Mouse (Mus musculus) adrenal gland, postnatal 14 days (tissue): ENCODE measurements around the gene Usp32. TPM values are rescaled to one million over a fixed set of nuclear protein-coding genes. Genes with fewer than 3 reads are reported as not detected.

Source experiments
- DNase-seq: peaks from one replicate; pipeline ENCODE4 v3.0.0; 2021; ENCODE audit warnings: mixed read lengths
- total RNA-seq: library from RNA; stranded (reverse); gene quantifications from 2 replicates; pipeline ENCODE4 v1.2.3, GENCODE M21; 2021

Usp32 gene
- total RNA-seq, 1 experiment from 2014 or later, result 37.5 TPM

DNA sequence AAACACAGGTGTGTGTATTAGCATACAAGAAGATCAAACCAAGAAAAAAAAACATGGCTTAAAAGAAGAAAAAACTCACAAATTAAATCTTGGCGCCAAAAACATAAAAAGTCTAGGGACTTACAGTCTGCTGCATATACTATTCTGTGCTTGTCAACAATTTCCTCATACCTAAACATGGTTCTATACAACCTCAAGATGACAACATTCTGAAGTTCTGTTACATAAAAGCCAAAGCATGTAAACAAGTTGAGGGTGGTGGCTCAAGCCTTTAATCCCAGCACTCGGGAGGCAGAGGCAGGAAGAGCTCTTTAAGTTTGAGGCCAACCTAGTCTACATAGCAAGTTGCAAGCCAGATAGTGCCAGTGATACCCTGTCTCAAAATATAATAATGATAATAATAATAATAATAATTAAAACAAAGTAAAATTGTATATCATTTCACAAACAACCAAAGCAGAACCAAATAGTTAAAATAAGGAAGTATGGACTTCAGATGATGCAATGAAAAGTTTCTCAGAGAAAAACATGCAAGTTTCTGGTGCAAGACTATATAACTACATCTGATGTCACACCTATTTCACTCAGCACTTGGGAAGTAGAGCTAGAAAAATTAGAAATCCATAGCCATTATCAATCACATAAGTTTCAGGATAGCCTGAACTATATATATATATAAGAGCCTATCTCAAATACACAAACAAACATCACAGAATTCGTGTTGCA is 16.5 kb downstream of the Usp32 start:
- DNase-seq, result no peak

DNA sequence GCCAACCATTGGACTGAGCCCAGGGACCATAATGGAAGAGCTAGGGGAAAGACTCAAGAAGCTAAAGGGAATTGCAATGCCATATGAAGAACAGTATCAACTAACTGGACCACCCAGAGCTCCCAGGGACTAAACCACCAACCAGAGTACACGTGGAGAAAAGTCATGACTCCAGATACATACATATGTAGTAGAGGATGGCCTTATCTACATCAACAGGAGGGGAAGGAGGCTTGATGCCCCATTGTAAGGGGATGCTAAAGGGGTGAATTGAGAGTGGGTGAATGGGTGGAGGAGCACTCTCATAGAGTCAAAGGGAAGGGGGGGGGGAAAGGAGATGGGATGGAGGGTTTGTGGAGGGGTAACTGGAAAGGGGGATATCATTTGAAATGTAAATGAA is 17.9 kb downstream of the Usp32 start:
- no peak for DNase-seq

DNA sequence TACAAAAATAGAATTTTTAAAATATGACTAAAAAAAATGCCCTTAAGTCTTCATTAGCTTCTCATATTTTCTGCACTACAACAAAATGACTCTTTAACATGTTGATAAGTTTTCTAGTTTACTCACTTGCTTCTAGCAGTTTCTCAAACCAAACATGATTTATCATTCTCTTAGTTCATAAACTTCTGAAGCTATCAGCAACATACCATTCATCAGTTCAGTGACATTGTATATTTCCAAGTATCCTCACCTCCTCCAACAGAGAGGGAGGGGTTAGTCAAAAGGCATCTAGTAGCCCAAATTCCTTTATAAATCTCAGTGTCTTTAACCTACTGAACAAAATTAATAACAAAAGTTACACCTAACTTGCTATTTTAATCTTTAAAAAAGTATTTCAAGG is 22.8 kb downstream of the Usp32 start:
- DNase-seq, result no peak

DNA sequence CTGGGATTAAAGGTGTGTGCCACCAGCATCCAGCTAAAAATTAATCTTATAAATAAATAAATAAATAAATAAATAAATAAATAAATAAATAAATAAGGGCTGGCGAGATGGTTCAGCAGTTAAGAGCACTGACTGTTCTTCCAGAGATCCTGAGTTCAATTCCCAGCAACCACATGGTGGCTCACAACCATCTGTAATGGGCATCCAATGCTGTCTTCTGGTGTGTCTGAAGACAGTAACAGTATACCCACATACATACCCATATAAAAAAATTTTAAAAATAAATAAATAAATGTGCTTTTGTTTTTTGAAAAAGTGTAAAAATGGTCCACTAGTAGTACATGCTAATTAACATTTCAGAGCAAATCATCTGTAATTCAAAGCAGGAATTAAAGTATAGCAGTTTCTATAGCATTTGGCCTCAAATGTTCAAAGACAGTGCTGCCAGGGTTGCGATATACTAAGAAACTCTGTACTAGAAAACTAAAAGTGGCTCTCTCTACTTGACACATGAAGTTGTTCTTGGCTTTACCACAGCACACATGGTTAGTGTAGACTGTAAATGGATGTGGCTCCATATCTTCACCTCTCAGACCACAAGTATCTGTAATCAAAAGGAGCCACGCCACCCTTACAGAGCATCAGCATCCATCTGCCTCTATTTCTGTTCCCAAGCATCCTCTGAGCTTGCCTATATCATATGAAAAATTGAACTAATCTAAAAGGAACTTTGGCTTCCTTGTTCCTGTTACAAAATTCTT is 23.7 kb downstream of the Usp32 start:
- DNase-seq, result no peak

DNA sequence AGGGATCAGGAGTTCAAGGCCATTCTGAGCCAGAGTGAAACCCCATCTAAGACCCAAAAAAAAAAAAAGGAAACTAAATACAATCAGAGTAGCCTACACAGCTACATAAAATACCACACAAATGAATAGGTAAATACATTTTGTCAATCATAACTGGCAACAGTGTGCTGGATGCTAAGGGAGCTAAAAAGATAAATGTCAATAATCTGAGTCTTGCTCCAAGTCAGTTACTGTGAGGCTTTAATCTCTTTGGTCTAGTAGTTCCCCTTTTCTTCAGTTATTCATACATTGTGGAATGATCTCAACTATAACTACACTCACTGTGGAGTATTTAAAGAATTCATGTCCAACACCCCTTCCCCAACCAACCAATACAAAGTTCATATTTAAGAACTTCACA is 30.0 kb downstream of the Usp32 start:
- DNase-seq, result no peak

DNA sequence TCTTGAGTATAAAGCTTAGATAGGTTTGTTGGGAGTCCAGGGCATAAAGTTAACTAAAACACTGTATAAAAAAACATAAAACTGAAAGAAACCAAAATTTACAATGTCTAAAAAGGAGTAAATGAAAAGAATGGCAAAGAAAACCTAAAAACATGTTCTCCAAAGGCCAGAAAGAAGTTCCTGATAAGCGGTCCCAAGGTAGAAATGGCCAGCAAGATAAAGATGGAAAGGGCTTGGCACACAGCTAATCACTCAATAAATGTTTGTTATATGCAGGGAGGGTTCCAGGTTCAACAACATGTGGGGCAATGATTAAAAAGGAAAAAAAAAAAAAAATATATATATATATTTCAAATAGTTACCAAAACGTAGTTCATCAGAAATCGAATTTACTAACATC is 32.7 kb downstream of the Usp32 start:
- no peak for DNase-seq

DNA sequence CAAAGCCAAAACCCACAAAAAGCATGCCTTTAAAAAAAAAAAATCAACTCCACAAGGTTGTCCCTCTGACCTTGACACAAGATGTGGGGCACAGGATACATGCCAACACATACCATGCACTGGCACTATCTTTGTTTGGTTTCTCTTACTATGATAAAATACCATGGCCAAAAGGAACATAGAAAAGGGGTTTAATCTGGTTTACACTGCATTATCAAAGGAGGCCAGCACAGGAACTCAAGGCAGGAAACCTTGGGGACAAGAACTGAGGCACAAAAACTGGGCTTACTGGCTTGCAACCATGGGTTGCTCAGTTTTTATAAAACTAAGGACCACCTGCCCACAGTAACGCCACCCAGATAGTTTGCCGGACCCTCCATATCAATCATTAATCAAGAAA is 34.1 kb downstream of the Usp32 start:
- DNase-seq, result no peak

DNA sequence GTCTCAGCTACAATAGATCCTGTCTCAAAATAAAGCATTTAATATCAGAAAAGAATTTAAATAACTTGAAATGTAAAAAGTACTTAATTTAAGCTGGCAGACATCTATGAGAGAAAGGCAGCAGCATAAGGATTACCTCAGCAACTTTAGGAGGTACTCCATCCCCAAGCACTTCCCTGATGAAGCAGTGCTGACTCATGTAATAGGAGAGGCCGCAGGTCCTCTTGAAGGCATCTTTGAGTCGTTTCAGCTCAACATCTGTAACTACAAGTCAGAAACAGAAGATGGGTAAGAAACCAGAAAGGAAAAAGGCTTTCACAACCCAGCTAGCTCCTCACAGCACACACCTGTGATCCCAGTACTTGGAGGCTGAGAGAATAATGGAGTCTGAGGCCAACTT is 36.2 kb downstream of the Usp32 start:
- DNase-seq, result no peak

DNA sequence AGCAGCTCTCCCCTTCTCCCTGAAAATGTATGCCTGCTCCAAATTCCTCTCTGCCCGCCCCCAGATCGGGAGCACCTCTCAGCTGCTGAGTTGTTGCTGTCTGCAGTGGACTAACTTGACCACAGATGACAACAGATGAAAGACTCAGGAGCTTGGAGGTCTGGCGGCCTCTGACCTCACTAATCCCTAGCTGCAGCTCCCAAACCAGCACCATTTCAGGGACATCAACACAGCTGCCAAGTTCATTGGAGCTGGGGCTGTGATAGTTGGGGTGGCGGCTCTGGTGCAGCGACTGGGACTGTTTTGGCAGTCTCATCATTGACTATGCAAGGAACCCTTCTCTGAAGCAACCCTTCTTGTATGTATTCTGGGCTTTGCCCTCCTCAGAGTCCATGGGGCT is 44.8 kb downstream of the Usp32 start:
- peak; percentile 39 for DNase-seq

DNA sequence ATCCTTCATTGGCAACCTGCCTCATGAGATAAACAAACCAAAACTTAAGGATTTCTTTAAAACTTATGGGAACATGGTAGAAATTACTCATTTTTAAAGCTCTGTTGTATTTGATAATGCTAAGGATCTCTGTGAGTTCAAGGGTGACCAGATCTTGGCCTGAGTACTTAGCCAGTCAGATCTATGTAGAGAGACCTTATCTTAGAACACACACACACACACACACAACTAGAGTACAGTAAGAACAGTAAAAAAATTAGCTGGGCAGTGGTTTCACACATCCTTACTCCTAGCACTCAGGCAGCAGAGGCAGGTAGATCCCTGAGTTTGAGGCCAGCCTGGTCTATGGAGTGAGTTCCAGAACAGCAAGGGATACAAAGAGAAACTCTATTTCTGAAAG is 53.7 kb downstream of the Usp32 start:
- no peak for DNase-seq

DNA sequence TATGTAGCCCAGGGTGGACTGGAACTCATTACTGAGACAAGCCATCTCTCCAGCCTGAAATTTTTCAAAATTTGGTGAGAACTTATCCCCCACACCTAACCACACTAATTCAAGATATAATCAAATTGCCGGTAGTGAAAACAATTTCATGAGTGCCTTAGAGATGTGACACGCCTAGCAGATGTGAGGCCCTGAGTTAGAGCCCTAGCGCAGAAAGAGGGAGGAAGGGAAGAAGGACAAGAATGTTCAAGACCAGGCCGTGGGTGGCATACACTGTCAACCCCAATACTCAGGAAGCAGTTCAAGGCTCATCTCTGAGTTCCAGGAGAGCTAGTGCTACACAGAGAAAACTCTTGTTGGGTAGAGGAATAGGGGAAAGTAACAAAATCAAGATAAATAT is 72.1 kb downstream of the Usp32 start:
- no peak for DNase-seq

DNA sequence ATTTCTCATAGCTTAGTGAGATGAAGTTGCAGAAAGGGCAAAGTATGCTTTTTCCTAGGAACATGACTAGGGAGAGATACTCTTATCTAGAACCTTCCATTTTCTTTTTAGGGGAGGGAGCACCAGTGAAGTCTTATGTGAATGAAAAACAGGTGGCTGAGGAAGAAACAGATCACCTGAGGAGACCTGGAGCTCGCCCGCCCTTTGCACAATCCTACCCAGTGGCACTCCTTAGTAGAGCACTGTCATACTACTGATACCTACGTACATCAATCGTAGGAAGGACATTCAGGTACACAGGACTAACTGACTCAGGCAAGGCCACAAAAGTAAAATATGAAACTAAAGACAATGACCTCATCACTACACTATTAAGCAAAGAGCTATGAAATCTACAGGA is 81.4 kb downstream of the Usp32 start:
- no peak for DNase-seq

DNA sequence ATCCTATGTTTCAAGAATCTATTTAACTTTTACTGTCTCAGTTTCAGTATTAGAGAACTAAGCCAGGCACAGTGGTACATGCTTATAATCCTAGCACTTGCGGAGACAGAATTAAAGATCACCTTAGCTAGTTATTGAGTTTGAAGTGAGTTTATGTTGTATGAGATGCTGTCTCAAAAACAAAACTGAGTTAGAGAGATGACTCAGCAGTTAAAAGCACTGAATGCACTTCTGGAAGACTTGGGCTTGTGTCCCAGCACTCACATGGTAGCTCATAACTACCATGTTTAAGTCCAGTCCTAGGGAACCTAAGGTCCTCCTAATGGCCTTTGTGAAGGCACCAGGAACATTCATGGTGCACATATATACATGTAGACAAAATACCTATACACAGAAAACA is 82.4 kb downstream of the Usp32 start:
- no peak for DNase-seq

DNA sequence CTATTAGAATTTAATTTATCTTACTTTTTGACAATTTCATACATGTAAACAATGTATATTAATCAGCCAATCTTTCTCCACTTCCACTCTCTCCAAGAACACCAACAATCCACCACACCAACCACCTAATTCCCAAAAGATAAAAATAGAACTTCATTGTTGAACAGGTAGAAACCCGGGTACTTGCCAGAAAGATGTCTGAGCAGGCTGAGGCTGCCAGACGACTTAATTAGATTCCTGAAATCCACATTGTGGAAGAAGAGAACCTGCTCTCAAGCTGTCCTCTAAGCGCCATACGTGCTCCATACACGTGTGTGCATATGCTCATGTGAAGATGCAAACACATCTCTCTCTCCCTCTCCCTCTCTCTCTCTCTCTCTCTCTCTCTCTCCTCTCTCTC is 83.1 kb downstream of the Usp32 start:
- no peak for DNase-seq

DNA sequence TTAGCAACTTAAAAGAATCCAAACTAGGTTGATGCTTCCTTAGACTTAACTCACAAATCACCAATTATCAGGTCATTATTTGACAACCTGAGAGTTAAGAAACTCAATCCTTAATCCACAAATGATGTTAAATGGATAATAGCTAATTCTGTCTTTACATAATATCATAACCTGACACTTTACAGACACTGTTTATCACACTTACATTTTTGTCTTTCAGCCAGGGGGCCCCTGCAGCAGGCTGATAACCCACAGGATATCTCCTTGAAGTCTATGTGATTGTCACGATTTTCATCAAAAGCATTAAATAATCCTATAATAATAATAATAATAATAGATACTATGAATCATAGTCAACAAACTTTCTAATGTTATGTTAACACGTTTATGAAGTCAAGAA is 84.4 kb downstream of the Usp32 start:
- DNase-seq, result no peak

DNA sequence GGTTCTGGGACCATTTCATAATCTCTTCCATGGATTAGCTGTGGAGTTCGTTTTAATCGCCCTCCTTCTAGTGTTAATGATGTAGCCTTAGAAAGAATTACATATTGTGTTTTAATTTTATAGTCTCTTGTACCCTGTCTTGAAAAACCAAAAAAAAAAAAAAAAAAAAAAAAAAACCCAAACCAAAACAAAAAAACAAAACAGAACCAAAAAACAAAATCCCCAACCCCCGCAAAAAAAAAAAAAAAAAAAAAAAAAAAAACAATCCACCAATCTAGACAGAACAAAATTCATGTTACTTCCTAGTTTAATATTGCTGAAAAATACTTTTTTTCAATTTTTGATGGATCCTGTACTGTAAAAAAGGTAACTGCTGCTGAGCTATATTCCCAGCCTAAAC is 100.7 kb downstream of the Usp32 start:
- no peak for DNase-seq

DNA sequence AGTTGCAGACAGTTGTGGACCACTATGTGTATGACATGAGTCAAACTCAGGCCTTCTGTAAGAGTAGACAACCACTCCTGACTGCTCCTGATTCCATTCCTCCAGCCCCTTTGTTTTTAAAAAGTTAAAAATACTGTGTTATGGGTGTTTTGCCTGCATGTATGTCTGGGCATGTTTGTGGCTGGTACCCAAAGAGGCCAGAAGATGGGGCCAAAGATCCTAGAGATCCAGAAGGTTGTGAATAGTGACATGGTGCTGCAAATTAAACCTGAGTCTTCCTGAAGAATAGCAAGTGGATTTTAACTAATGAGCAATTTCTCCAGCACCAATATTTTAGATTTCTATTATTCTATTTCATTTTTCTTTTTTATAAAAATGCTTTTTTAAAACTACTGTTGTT is 126.8 kb downstream of the Usp32 start:
- peak; percentile 6 for DNase-seq

DNA sequence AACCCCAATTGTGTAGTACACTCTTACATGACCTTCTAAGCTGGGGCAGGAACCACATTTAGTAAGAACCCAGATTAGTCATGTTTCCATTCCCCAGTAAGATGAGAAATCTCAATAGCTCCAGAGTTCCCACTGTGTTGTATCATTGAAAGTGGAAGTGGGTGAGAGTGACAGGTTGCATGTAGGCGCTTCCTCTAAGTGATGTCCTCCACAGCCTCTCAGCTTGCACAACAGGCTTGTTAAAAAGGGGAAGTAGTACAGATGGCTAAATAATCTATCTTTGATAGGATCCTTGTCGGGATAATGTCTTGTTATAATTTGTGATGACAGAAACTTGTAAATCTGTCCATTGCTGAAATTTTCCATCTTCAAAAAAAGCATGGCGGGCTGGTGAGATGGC is 136.4 kb downstream of the Usp32 start:
- peak; percentile 9 for DNase-seq

DNA sequence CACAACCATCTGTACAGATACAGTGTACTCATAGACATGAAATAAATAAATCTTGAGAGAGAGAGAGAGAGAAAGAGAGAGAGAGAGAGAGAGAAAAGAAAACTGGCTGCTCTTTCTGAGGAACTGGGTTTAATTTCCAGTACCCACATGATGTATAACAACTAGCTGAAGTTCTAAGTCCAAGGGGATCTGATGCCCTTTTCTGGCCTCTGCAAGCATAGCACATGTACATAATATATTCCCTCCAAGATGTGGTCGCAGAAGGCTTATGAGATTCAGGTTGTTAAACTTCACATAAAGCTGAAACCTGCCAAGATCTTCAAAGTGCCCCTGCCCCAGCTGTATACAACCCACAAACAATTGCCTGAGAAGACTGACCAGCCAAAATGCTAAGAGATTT is 144.7 kb downstream of the Usp32 start:
- no peak for DNase-seq

DNA sequence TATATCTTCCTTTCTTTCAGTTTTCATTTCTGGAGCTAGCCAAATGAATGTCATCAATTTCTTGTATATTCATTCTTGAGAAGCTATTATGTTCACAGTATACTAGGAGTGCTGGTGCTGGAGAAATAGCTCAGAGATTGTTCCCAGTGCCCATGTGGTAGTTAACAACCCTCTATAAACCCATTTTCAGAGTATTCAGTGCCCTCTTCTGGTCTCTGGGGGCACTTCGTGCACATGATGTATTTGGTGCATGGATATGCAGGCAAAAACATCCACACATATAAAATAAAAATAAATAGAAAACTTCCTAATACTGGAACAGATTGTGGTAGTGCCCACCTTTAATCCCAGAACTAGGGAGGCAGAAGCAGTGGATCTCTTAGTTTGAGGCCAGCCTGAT is 147.0 kb downstream of the Usp32 start:
- no peak for DNase-seq

DNA sequence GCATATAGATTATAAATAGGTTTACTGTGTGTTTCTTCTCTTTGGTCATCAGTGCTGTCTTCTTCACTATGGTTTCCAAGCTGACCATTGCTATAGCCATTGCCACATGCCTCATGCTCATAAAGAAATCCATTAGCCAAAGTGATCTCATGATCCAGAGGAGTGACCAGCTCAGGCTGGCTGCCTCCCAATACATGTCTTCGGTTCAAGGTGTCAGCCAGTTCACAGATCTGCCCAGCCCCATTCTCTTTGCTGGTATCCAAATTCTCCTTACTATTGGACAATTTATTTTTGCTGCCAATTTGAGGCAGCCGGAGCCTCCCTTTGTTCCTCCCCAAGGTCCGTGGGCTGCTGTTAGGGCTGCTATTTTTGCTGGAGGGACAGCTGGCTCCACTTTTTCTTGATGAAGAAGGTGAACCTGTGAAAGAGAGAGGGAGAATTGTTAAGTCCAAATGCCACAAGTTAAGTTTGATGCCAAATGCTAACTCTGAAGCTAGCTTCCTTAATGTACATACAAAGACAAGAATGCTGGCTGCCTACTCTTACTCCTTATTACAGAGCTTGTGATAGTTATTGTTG is 151.5 kb downstream of the Usp32 start:
- no peak for DNase-seq

DNA sequence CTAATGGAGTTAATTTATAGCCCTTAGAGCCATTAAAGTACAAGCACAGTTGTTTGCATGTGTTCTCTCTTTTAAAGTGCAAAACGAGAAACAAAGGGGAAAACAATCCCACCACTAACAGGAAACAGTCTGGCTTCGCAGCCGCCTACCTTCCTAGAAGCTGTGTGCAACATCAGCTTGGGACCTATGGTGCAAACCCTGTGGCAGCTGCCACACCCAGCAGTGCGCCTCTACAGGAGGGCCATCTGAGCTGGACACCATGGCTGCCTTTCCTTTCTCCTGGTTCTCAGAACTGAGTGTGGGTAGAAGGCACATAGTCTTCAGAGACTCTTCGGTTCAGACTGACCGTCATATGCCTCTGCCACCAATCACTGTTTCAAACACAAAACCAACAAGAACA is 154.5 kb downstream of the Usp32 start:
- no peak for DNase-seq

DNA sequence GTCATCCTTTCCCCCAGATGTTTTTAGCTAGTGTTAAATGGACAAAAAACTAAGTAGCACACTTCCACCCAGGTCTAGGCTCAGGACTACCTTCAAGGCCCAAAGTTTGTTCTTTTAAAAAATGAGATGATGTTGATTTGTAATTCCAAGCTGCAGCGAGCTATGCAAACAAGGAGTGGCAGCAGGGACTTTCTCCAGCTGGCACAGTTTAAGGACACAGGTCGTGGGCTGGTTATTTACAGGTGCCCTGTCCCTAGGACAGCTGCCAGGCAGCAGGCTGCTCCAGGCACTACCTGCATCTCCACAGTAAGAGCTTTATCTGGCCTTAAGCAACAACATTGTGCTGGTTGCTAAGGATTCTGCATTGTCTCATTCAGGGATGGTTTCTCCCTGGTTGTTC is 159.3 kb downstream of the Usp32 start:
- DNase-seq, result no peak

DNA sequence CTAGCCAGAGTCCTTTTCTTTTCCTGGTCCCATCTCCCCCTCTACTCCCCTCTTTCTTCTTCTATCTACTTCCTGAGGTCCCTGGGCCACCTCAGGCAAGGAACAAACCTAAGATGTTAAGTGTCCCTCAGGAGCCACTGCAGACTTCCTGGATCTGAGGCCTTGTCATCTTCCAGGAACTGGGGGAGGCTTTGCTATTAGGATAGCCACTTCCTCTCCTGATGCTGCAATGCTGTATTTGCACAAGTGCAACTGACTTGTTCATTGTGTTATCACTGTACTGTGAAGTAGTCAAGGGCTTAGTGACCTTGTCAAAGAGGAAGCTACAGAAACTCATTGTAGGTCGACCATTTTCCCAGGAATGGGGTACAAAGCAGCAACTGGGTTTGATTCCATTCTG is 160.6 kb downstream of the Usp32 start:
- DNase-seq, result no peak
